Mouse (Mus musculus) kidney, adult 2 months (tissue): ENCODE measurements at regions not wholly inside any gene's neighbourhood (a gene's known extent, or its start where the extent isn't known, plus 50 kb on each side); places are given as distances from the start of the nearest gene placed in this dataset.
"Not testable (repeated sequence)": the region's sequence is repeated elsewhere in the genome, so short reads cannot be mapped to it uniquely, and the experiment has no call there.

Source experiments
- DNase-seq: peaks from one replicate; pipeline ENCODE4 v3.0.0; 2021
- H3K27ac ChIP-seq: fragments of 200-500 bp; 2 replicates; pipeline ENCODE4 v1.5.1; 2012; ENCODE audit warnings: low read depth, low read length, control low read depth, inconsistent platforms; ENCODE audit not compliant: insufficient read depth
- H3K27me3 ChIP-seq: fragments of 200-500 bp; replicated peaks from 2 replicates; pipeline ENCODE4 v1.6.1; 2012; ENCODE audit warnings: mild to moderate bottlenecking, moderate library complexity, low read length, inconsistent platforms; ENCODE audit not compliant: control insufficient read depth, insufficient read depth
- H3K36me3 ChIP-seq: fragments of 200-500 bp; 2 replicates; pipeline ENCODE4 v1.6.1; 2012; ENCODE audit warnings: mild to moderate bottlenecking, moderate library complexity, low read length, inconsistent platforms; ENCODE audit not compliant: control insufficient read depth, insufficient read depth
- H3K4me1 ChIP-seq: fragments of 200-500 bp; 2 replicates; pipeline ENCODE4 v1.6.1; 2011; ENCODE audit warnings: low read length; ENCODE audit not compliant: control insufficient read depth, insufficient read depth
- H3K4me3 ChIP-seq: fragments of 200-500 bp; 2 replicates; pipeline ENCODE4 v1.5.1; 2011; ENCODE audit warnings: mild to moderate bottlenecking, low read depth, low read length, control low read depth; ENCODE audit not compliant: insufficient read depth
- CTCF ChIP-seq: fragments of 200-500 bp; conservative IDR thresholded peaks from 2 replicates; pipeline ENCODE4 v1.5.1; 2011; ENCODE audit warnings: low read depth, mild to moderate bottlenecking, control low read depth, low read length, moderate library complexity, mixed read lengths; ENCODE audit not compliant: insufficient read depth, insufficient read length
- POLR2A ChIP-seq: fragments of 200-500 bp; IDR thresholded peaks from one replicate; pipeline ENCODE4 v1.6.1; 2011; ENCODE audit warnings: low read depth, low read length, control low read depth
- WGBS: fragments of 180-500 bp; shearing (Covaris S2); methylation state at CpG from one replicate; pipeline ENCODE4 v1.1.7; 2018; 5-methylcytosine and 5-hydroxymethylcytosine counted together

DNA sequence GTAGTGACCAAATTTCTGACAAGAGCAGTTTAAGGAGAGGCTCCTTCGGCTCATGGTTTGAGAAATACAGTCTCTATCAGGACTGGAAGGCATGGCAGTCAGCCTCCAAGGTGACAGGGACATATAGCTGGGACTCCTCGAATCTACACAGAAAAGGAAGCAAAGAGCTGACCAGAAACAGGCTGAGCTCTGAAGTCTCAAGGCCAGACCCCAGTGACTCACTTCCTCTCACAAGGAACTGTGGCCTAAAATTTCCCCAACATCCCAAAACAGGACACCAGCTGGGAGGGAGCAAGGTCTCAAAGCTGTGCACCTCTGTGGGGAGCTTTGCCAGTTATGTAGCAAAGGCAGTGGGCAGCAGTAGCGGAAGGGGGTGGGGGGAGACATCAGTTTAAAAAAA lies 110.7 kb downstream of the Sox4 start:
- H3K4me3 ChIP-seq = no peak overlapping the region
- no peak for TF ChIP-seq CTCF
- no peak for TF ChIP-seq POLR2A
- DNase-seq = peak; percentile 23
- 68% methylated on average over 3 of the region's 3 CpGs for WGBS
- no peaks in the 10 kb centered on the region for H3K27me3 ChIP-seq
- H3K27ac ChIP-seq = no peak overlapping the region
- no peaks in the 10 kb centered on the region for H3K36me3 ChIP-seq
- H3K4me1 ChIP-seq = no peaks in the 10 kb centered on the region

DNA sequence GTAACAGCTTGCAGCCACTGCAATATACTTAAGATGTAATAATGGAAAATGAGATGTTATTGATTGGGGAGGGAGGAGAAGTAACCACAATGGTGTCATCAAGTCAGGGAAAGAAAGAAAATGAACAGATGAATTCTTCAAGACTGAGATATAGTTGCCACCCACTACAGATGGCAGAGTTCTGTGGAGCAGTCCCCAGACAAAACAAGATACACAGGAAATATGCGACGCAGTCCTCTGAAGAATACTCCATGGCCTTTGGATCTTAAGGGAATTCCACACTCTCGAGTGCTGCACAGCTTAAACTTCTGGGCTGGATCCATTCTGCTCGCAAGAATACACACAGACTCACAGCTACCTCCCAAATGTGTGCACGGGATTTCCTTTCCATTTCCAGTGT lies 113.4 kb downstream of the Sox4 start:
- 71% methylated on average over 5 of the region's 5 CpGs for WGBS
- no peaks in the 10 kb centered on the region for H3K4me1 ChIP-seq
- no peak for DNase-seq

DNA sequence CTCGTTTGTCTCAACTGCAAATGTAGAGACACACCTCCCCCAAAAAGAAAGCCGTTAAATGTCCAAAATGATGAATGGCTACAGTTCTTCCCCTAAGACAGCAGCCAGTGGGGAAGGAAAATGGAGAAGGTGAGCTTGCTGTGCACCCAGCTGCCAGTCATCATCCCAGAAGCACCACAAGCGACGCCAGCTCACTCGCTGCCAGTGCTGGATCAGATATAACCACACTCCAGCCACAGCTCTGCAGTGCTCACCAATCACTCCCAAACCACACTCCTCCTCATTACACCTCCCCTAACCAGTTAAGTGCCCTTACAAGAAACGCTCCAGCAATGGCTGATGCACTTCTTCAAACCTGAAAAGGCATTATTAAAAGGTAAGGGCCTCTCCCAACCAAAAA lies 114.4 kb downstream of the Sox4 start:
- no peak overlapping the region for H3K4me3 ChIP-seq
- H3K27ac ChIP-seq = no peak overlapping the region
- H3K27me3 ChIP-seq = no peaks in the 10 kb centered on the region
- DNase-seq = no peak
- 41% methylated on average over 6 of the region's 6 CpGs for WGBS
- no peaks in the 10 kb centered on the region for H3K36me3 ChIP-seq
- TF ChIP-seq CTCF = no peak
- no peak for TF ChIP-seq POLR2A
- H3K4me1 ChIP-seq = no peaks in the 10 kb centered on the region

More for the DNA sequence above, 113.4 kb downstream of the Sox4 start:
- Histone ChIP-seq H3K27me3 (no peaks in the 10 kb centered on the region), H3K36me3 (no peaks in the 10 kb centered on the region), H3K4me3 (no peak overlapping the region), H3K27ac (no peak overlapping the region)
- no peak for TF ChIP-seq CTCF
- no peak for TF ChIP-seq POLR2A

DNA sequence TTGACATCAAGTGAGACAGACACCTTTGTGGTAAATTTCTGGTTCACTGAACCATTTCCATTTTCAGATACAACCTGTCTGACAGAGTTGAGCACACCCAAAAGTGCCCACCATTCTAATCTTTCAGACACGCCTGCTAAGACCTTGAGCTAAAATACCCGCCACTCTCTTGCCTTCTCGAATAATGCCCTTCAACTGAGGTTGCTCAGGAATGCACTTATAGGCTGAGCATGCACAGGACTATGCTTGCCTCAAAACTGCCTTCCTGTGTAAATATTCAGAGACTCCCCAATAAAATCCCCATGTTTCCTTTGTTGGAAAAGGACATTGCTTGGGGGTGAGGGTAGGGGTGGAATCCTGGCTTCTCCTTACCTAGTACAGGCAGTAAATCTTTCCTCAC lies 115.3 kb downstream of the Sox4 start:
- no peak for DNase-seq
- Histone ChIP-seq H3K4me3 (no peak overlapping the region), H3K4me1 (no peaks in the 10 kb centered on the region), H3K27me3 (no peaks in the 10 kb centered on the region), H3K27ac (no peak overlapping the region), H3K36me3 (no peaks in the 10 kb centered on the region)
- TF ChIP-seq CTCF = no peak
- TF ChIP-seq POLR2A = no peak
- 84% methylated on average over 3 of the region's 3 CpGs for WGBS

- WGBS = 95% methylated on average over 3 of the region's 3 CpGs
- not testable (repeated sequence) for H3K27me3 ChIP-seq
Observed at GRCm38 (mm10) chr13:28837196-28837595, 116.3 kb downstream of the Sox4 start.

GRCm38 (mm10) chr13:28833700-28834065 lies 119.8 kb downstream of the Sox4 start:
- no peaks in the 10 kb centered on the region for H3K36me3 ChIP-seq
- H3K4me3 ChIP-seq = no peak overlapping the region
- WGBS = 98% methylated on average over 1 of the region's 1 CpGs
- TF ChIP-seq CTCF (no peak), POLR2A (no peak)
- no peaks in the 10 kb centered on the region for H3K4me1 ChIP-seq
- no peaks in the 10 kb centered on the region for H3K27me3 ChIP-seq
- no peak overlapping the region for H3K27ac ChIP-seq
- DNase-seq = no peak

More at GRCm38 (mm10) chr13:28837196-28837595, 116.3 kb downstream of the Sox4 start:
- H3K4me1 ChIP-seq, H3K36me3 ChIP-seq, DNase-seq, H3K4me3 ChIP-seq, H3K27ac ChIP-seq: not testable (repeated sequence)

GRCm38 (mm10) chr13:28832855-28833699 lies 120.4 kb downstream of the Sox4 start:
- Histone ChIP-seq H3K27me3 (no peaks in the 10 kb centered on the region), H3K4me1 (no peaks in the 10 kb centered on the region), H3K4me3 (no peak overlapping the region), H3K36me3 (no peaks in the 10 kb centered on the region), H3K27ac (no peak overlapping the region)
- no peak for DNase-seq
- no peak for TF ChIP-seq CTCF
- no peak for TF ChIP-seq POLR2A
- 53% methylated on average over 12 of the region's 12 CpGs for WGBS
